Mouse (Mus musculus) liver, adult 2 months (tissue): ENCODE measurements around the gene Lsm5.

Experiments
- CTCF ChIP-seq: fragments of 200-500 bp; IDR thresholded peaks from 2 replicates; pipeline ENCODE4 v1.5.1; 2011; ENCODE audit warnings: low read depth, low read length, control low read depth
- POLR2A ChIP-seq: fragments of 200-500 bp; IDR thresholded peaks from 2 replicates; pipeline ENCODE4 v1.6.1; 2011; ENCODE audit warnings: low read length, control low read depth; ENCODE audit not compliant: insufficient read depth; ENCODE audit errors: extremely low read depth

DNA sequence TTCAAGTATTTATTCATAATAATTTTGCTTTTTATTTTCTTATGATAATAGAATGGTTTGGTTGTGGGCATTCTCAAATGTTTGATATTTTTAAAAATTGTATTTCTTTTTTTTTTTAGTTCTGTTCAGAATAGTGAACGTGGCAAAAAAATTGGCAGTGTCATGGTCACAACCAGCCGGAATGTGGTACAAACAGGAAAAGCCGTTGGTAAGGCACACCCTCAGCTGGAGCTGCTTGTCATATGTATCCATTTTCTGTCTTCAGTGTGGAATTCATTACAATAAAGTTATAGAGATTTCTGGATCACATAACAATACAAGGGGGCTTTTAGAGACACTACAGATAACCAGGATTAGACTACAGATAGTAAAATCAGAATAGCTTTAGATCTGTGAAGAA, 49.2 kb upstream of the Lsm5 start:
- TF ChIP-seq CTCF (no peak), POLR2A (no peak)
